Mouse (Mus musculus): ENCODE measurements around the gene Mrpl51. TPM values are rescaled to one million over a fixed set of nuclear protein-coding genes. Genes with fewer than 3 reads are reported as not detected.
A peak's percentile ranks its signal among the peaks of the same experiment; 100 is the strongest.

Mrpl51 gene
- total RNA-seq, 2 experiments from 2014 or later, result 62.6 to 72.8 TPM

GRCm38 (mm10) chr6:125222146-125222545 is 30.5 kb downstream of the Mrpl51 start:
- no peak for DNase-seq (ENCODE audit: low spot score in 2 of 2)
- intact Hi-C loops (cut with DNase I), result no loop called here

GRCm38 (mm10) chr6:125222577-125222976 is 31.0 kb downstream of the Mrpl51 start:
- intact Hi-C loops (cut with DNase I), result no loop called here
- DNase-seq (ENCODE audit: low spot score in 2 of 2), result no peak

GRCm38 (mm10) chr6:125225518-125226115 is 34.0 kb downstream of the Mrpl51 start:
- intact Hi-C loops (cut with DNase I), result no loop called here
- no peak for DNase-seq (ENCODE audit: low spot score in 2 of 2)

GRCm38 (mm10) chr6:125230571-125230970 is 39.0 kb downstream of the Mrpl51 start:
- intact Hi-C loops (cut with DNase I), result no loop called here
- no peak for DNase-seq (ENCODE audit: low spot score in 2 of 2)

GRCm38 (mm10) chr6:125231117-125232044 is 39.8 kb downstream of the Mrpl51 start, which contains the start of gene Tapbpl:
Gene Tapbpl, minus strand, starts transcription at chr6:125231860.
- intact Hi-C loops (cut with DNase I), result no loop called here
- peak in 1 of 2 experiments; percentile 30 for DNase-seq (ENCODE audit: low spot score in 2 of 2)

GRCm38 (mm10) chr6:125232045-125232437 is 40.4 kb downstream of the Mrpl51 start:
- no peak for DNase-seq (ENCODE audit: low spot score in 2 of 2)
- intact Hi-C loops (cut with DNase I), result no loop called here

- no peak for DNase-seq (ENCODE audit: low spot score in 2 of 2)
- intact Hi-C loops (cut with DNase I), result no loop called here
Measured at GRCm38 (mm10) chr6:125232516-125232915, 40.9 kb downstream of the Mrpl51 start.

GRCm38 (mm10) chr6:125233816-125234519 is 42.4 kb downstream of the Mrpl51 start:
- intact Hi-C loops (cut with DNase I), result no loop called here
- no peak for DNase-seq (ENCODE audit: low spot score in 2 of 2)

- DNase-seq (ENCODE audit: low spot score in 2 of 2), result no peak
- intact Hi-C loops (cut with DNase I), result no loop called here
Measured at GRCm38 (mm10) chr6:125234520-125234828, 42.9 kb downstream of the Mrpl51 start.

- no peak for DNase-seq (ENCODE audit: low spot score in 2 of 2)
- intact Hi-C loops (cut with DNase I), result no loop called here
Measured at GRCm38 (mm10) chr6:125236341-125236740, 44.7 kb downstream of the Mrpl51 start.

GRCm38 (mm10) chr6:125236782-125237181 is 45.2 kb downstream of the Mrpl51 start, which contains the start of gene Cd27:
Gene Cd27, minus strand, starts transcription at chr6:125237010.
- intact Hi-C loops (cut with DNase I), result no loop called here
- no peak for DNase-seq (ENCODE audit: low spot score in 2 of 2)

- no peak for DNase-seq (ENCODE audit: low spot score in 2 of 2)
- intact Hi-C loops (cut with DNase I), result no loop called here
Measured at GRCm38 (mm10) chr6:125237421-125237820, 45.8 kb downstream of the Mrpl51 start.

- intact Hi-C loops (cut with DNase I), result no loop called here
Measured at GRCm38 (mm10) chr6:125238396-125238795, 46.8 kb downstream of the Mrpl51 start.

GRCm38 (mm10) chr6:125239547-125239946 is 47.9 kb downstream of the Mrpl51 start:
- DNase-seq (ENCODE audit: low spot score in 2 of 2), result no peak
- intact Hi-C loops (cut with DNase I), result no loop called here

More at GRCm38 (mm10) chr6:125238396-125238795, 46.8 kb downstream of the Mrpl51 start:
- no peak for DNase-seq (ENCODE audit: low spot score in 2 of 2)

- DNase-seq (ENCODE audit: low spot score in 2 of 2), result no peak
- intact Hi-C loops (cut with DNase I), result no loop called here
Measured at GRCm38 (mm10) chr6:125240617-125241016, 49.0 kb downstream of the Mrpl51 start.

GRCm38 (mm10) chr6:125241566-125241965 is 50.0 kb downstream of the Mrpl51 start:
- intact Hi-C loops (cut with DNase I), result no loop called here
- DNase-seq (ENCODE audit: low spot score in 2 of 2), result no peak

GRCm38 (mm10) chr6:125244551-125244950 is 53.0 kb downstream of the Mrpl51 start:
- no peak for DNase-seq (ENCODE audit: low spot score in 2 of 2)
- intact Hi-C loops (cut with DNase I), result no loop called here

Measured in left cerebral cortex, postnatal 14 days (tissue).